Mouse (Mus musculus): Measurements from ENCODE around the gene Wdr90. TPM values are rescaled to one million over a fixed set of nuclear protein-coding genes. Genes with fewer than 3 reads are reported as not detected.
"Not testable (repeated sequence)": the region's sequence is repeated elsewhere in the genome, so short reads cannot be mapped to it uniquely, and the experiment has no call there.

The Wdr90 gene
- polyA plus RNA-seq, 1 experiment from 2014 or later: 14.4 TPM

DNA sequence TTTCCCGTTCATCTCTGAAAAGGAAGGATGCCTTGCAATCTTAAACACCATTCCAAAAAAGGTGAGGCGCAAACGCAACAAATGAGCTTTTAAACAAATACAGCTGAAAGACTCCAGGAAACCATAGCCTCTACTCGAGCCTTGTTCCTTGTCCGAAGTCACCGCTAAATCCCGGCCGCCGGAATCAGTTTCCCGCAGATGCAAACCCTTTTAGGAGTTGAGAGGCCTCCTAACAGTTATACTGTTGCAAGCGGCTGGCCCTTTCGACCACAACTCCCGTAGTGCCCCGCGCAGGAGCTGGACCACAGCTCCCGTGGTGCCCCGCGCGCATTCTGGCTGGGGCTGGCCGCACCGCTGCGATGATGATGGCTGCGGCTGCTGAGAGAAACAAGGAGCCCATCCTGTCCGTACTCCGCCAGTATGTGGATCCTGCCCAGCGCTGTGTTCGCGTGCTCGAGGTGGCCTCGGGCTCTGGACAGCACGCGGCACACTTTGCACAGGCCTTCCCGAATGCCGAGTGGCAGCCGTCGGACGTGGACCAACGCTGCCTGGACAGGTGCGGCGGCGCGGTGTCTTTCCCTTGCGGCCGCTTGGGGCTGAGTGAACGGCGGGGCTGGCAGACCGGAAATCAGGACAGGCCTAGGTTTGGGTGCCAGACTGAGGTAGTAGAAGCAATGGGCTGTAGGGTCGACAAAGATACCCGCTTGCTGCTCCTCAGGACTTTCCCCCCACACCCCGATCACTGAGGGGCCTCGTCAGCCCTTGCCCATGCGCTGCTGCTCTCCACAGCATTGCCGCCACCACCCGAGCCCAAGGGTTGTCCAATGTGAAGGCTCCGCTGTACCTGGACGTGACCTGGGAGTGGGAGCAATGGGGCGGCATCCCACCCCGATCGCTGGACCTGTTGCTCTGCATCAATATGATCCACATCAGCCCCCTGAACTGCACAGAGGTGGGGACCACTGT is 14.2 kb upstream of the Wdr90 start:
- H3K4me3 ChIP-seq (replicated peaks; ENCODE audit: low read depth, low read length): peak overlapping the region; percentile 75
- peak overlapping the region; percentile 80 for H3K9ac ChIP-seq (replicated peaks; ENCODE audit: low read length)
- peak; percentile 94 for DNase-seq
- H3K4me2 ChIP-seq (ENCODE audit: low read length): peak overlapping the region; percentile 97
- peaks cover 21% of the 10 kb centered on the region for H3K36me3 ChIP-seq (ENCODE audit: control insufficient read depth, insufficient read depth, low read length)
- no peaks in the 10 kb centered on the region for H3K9me3 ChIP-seq (ENCODE audit: control insufficient read depth, low read length)
- H3K27ac ChIP-seq (replicated peaks; ENCODE audit: low read depth, low read length): peak overlapping the region; percentile 94
- peaks cover 29% of the 10 kb centered on the region for H3K4me1 ChIP-seq (ENCODE audit: control insufficient read depth, insufficient read depth, low read length)
- WGBS: under 1% methylated on average over 59 of the region's 59 CpGs
- no peaks in the 10 kb centered on the region for H3K27me3 ChIP-seq (ENCODE audit: control insufficient read depth, insufficient read depth, low read length)
- ATAC-seq (ENCODE audit: low FRiP score, low TSS enrichment): peak; percentile 89

GRCm38 (mm10) chr17:25874721-25875170 is 13.4 kb upstream of the Wdr90 start, which contains the start of gene Mettl26:
Mettl26 (plus strand) TSS chr17:25875074.
- Histone ChIP-seq H3K4me2 (ENCODE audit: low read length) (peak within 1 kb of the TSS; percentile 97), H3K27me3 (ENCODE audit: control insufficient read depth, insufficient read depth, low read length) (no peaks in the 10 kb centered on the region), H3K9me3 (ENCODE audit: control insufficient read depth, low read length) (no peaks in the 10 kb centered on the region), H3K27ac (replicated peaks; ENCODE audit: low read depth, low read length) (peak within 1 kb of the TSS; percentile 94), H3K36me3 (ENCODE audit: control insufficient read depth, insufficient read depth, low read length) (peaks cover 17% of the 10 kb centered on the region), H3K4me3 (replicated peaks; ENCODE audit: low read depth, low read length) (peak within 1 kb of the TSS; percentile 75), H3K4me1 (ENCODE audit: control insufficient read depth, insufficient read depth, low read length) (peaks cover 23% of the 10 kb centered on the region), H3K9ac (replicated peaks; ENCODE audit: low read length) (peak within 1 kb of the TSS; percentile 80)
- DNase-seq (peak; percentile 97), ATAC-seq (ENCODE audit: low FRiP score, low TSS enrichment) (peak; percentile 79)
- WGBS: under 1% methylated on average over 25 of the region's 25 CpGs

- DNase-seq: no peak
- WGBS: 6% methylated on average over 14 of the region's 14 CpGs
- Histone ChIP-seq H3K9ac (replicated peaks; ENCODE audit: low read length) (peak overlapping the region; percentile 48), H3K27ac (replicated peaks; ENCODE audit: low read depth, low read length) (peak overlapping the region; percentile 94), H3K36me3 (ENCODE audit: control insufficient read depth, insufficient read depth, low read length) (peaks cover 16% of the 10 kb centered on the region), H3K4me1 (ENCODE audit: control insufficient read depth, insufficient read depth, low read length) (peaks cover 22% of the 10 kb centered on the region), H3K4me3 (replicated peaks; ENCODE audit: low read depth, low read length) (peak overlapping the region; percentile 75), H3K27me3 (ENCODE audit: control insufficient read depth, insufficient read depth, low read length) (no peaks in the 10 kb centered on the region), H3K9me3 (ENCODE audit: control insufficient read depth, low read length) (no peaks in the 10 kb centered on the region), H3K4me2 (ENCODE audit: low read length) (peak overlapping the region; percentile 97)
- ATAC-seq (ENCODE audit: low FRiP score, low TSS enrichment): no peak
Measured at GRCm38 (mm10) chr17:25874148-25874720, 12.9 kb upstream of the Wdr90 start.

- Histone ChIP-seq H3K27ac (replicated peaks; ENCODE audit: low read depth, low read length) (peak overlapping the region; percentile 94), H3K9me3 (ENCODE audit: control insufficient read depth, low read length) (no peaks in the 10 kb centered on the region), H3K4me3 (replicated peaks; ENCODE audit: low read depth, low read length) (peak overlapping the region; percentile 75), H3K9ac (replicated peaks; ENCODE audit: low read length) (peak overlapping the region; percentile 48; the same call in 1 of the 2 replicates), H3K4me2 (ENCODE audit: low read length) (peak overlapping the region; percentile 97), H3K4me1 (ENCODE audit: control insufficient read depth, insufficient read depth, low read length) (peaks cover 22% of the 10 kb centered on the region), H3K36me3 (ENCODE audit: control insufficient read depth, insufficient read depth, low read length) (peaks cover 10% of the 10 kb centered on the region), H3K27me3 (ENCODE audit: control insufficient read depth, insufficient read depth, low read length) (no peaks in the 10 kb centered on the region)
- WGBS: 81% methylated on average over 11 of the region's 11 CpGs
- DNase-seq (no peak), ATAC-seq (ENCODE audit: low FRiP score, low TSS enrichment) (no peak)
Measured at GRCm38 (mm10) chr17:25873405-25874147, 12.3 kb upstream of the Wdr90 start.

GRCm38 (mm10) chr17:25872676-25873075 is 11.4 kb upstream of the Wdr90 start:
- Histone ChIP-seq H3K4me2 (ENCODE audit: low read length) (no peak overlapping the region), H3K27ac (replicated peaks; ENCODE audit: low read depth, low read length) (no peak overlapping the region), H3K9me3 (ENCODE audit: control insufficient read depth, low read length) (no peaks in the 10 kb centered on the region), H3K4me3 (replicated peaks; ENCODE audit: low read depth, low read length) (no peak overlapping the region), H3K36me3 (ENCODE audit: control insufficient read depth, insufficient read depth, low read length) (peaks cover under 1% of the 10 kb centered on the region), H3K4me1 (ENCODE audit: control insufficient read depth, insufficient read depth, low read length) (peaks cover 26% of the 10 kb centered on the region), H3K27me3 (ENCODE audit: control insufficient read depth, insufficient read depth, low read length) (no peaks in the 10 kb centered on the region), H3K9ac (replicated peaks; ENCODE audit: low read length) (no peak overlapping the region)
- DNase-seq: no peak
- WGBS: 83% methylated on average over 3 of the region's 3 CpGs
- no peak for ATAC-seq (ENCODE audit: low FRiP score, low TSS enrichment)

GRCm38 (mm10) chr17:25871566-25871965 is 10.3 kb upstream of the Wdr90 start:
- not testable (repeated sequence) for H3K4me2 ChIP-seq (ENCODE audit: low read length); DNase-seq; H3K9me3 ChIP-seq (ENCODE audit: control insufficient read depth, low read length); H3K27ac ChIP-seq (replicated peaks; ENCODE audit: low read depth, low read length); H3K9ac ChIP-seq (replicated peaks; ENCODE audit: low read length); ATAC-seq (ENCODE audit: low FRiP score, low TSS enrichment); H3K4me3 ChIP-seq (replicated peaks; ENCODE audit: low read depth, low read length); H3K27me3 ChIP-seq (ENCODE audit: control insufficient read depth, insufficient read depth, low read length); H3K36me3 ChIP-seq (ENCODE audit: control insufficient read depth, insufficient read depth, low read length)
- peaks cover 21% of the 10 kb centered on the region for H3K4me1 ChIP-seq (ENCODE audit: control insufficient read depth, insufficient read depth, low read length)

- ATAC-seq (ENCODE audit: low FRiP score, low TSS enrichment): no peak
Measured at GRCm38 (mm10) chr17:25869954-25870353, 8.7 kb upstream of the Wdr90 start.

GRCm38 (mm10) chr17:25869498-25869897 is 8.2 kb upstream of the Wdr90 start:
- Histone ChIP-seq H3K4me3 (replicated peaks; ENCODE audit: low read depth, low read length) (no peak overlapping the region), H3K27ac (replicated peaks; ENCODE audit: low read depth, low read length) (no peak overlapping the region), H3K36me3 (ENCODE audit: control insufficient read depth, insufficient read depth, low read length) (no peaks in the 10 kb centered on the region), H3K9ac (replicated peaks; ENCODE audit: low read length) (no peak overlapping the region), H3K9me3 (ENCODE audit: control insufficient read depth, low read length) (no peaks in the 10 kb centered on the region), H3K4me2 (ENCODE audit: low read length) (no peak overlapping the region), H3K27me3 (ENCODE audit: control insufficient read depth, insufficient read depth, low read length) (no peaks in the 10 kb centered on the region), H3K4me1 (ENCODE audit: control insufficient read depth, insufficient read depth, low read length) (peaks cover 12% of the 10 kb centered on the region)
- ATAC-seq (ENCODE audit: low FRiP score, low TSS enrichment) (no peak), DNase-seq (no peak)
- 90% methylated on average over 8 of the region's 8 CpGs for WGBS

More at GRCm38 (mm10) chr17:25869954-25870353, 8.7 kb upstream of the Wdr90 start:
- no peaks in the 10 kb centered on the region for H3K36me3 ChIP-seq (ENCODE audit: control insufficient read depth, insufficient read depth, low read length)
- no peak for DNase-seq
- no peaks in the 10 kb centered on the region for H3K9me3 ChIP-seq (ENCODE audit: control insufficient read depth, low read length)
- peaks cover 13% of the 10 kb centered on the region for H3K4me1 ChIP-seq (ENCODE audit: control insufficient read depth, insufficient read depth, low read length)
- WGBS: 85% methylated on average over 2 of the region's 2 CpGs
- H3K9ac ChIP-seq (replicated peaks; ENCODE audit: low read length): no peak overlapping the region
- no peaks in the 10 kb centered on the region for H3K27me3 ChIP-seq (ENCODE audit: control insufficient read depth, insufficient read depth, low read length)
- no peak overlapping the region for H3K4me2 ChIP-seq (ENCODE audit: low read length)
- H3K4me3 ChIP-seq (replicated peaks; ENCODE audit: low read depth, low read length): no peak overlapping the region
- no peak overlapping the region for H3K27ac ChIP-seq (replicated peaks; ENCODE audit: low read depth, low read length)

Measured in midbrain, embryonic 14.5 days (tissue).